Mouse (Mus musculus) limb, embryonic 12.5 days (tissue): Measurements from ENCODE around the gene Tomm34. TPM values are rescaled to one million over a fixed set of nuclear protein-coding genes. Genes with fewer than 3 reads are reported as not detected.

ENCODE experiments used
- ATAC-seq: fragments of 200-750 bp; cut with Nextera tagmentation; 2 replicates; pipeline ENCODE4 v1.8.0; 2017; ENCODE audit warnings: low read depth, moderate TSS enrichment; ENCODE audit not compliant: insufficient number of reproducible peaks, insufficient read depth, low FRiP score, low TSS enrichment
- H3K27ac ChIP-seq: fragments of 300-500 bp; sonication (generic); 2 replicates; pipeline ENCODE4 v1.5.1; 2016; ENCODE audit warnings: mild to moderate bottlenecking, moderate library complexity
- H3K27me3 ChIP-seq: fragments of 300-500 bp; sonication (generic); 2 replicates; pipeline ENCODE4 v1.6.1; 2016; ENCODE audit warnings: mild to moderate bottlenecking, moderate library complexity
- H3K36me3 ChIP-seq: fragments of 300-500 bp; sonication (generic); 2 replicates; pipeline ENCODE4 v1.6.1; 2016; ENCODE audit warnings: mild to moderate bottlenecking, moderate library complexity
- H3K4me1 ChIP-seq: fragments of 300-500 bp; sonication (generic); replicated peaks from 2 replicates; pipeline ENCODE4 v1.6.1; 2016
- H3K4me2 ChIP-seq: fragments of 300-500 bp; sonication (generic); 2 replicates; pipeline ENCODE4 v1.6.1; 2016; ENCODE audit warnings: mild to moderate bottlenecking, moderate library complexity
- H3K4me3 ChIP-seq: fragments of 300-500 bp; sonication (generic); replicated peaks from 2 replicates; pipeline ENCODE4 v1.5.1; 2016; ENCODE audit warnings: mild to moderate bottlenecking
- H3K9ac ChIP-seq: fragments of 300-500 bp; sonication (generic); replicated peaks from 2 replicates; pipeline ENCODE4 v1.6.1; 2016; ENCODE audit warnings: mild to moderate bottlenecking, moderate library complexity
- H3K9me3 ChIP-seq: fragments of 300-500 bp; sonication (generic); 2 replicates; pipeline ENCODE4 v1.6.1; 2016; ENCODE audit warnings: mild to moderate bottlenecking, moderate library complexity
- WGBS: fragments of 180-500 bp; shearing (Covaris S2); methylation state at CpG from one replicate; pipeline ENCODE4 v1.1.7; 2016; 5-methylcytosine and 5-hydroxymethylcytosine counted together
- polyA plus RNA-seq: library from polyadenylated mRNA; unstranded; fragments of >200 nt; fragmentation: Nextera tagmentation; extraction: Ambion mirVana; gene quantifications from 2 replicates; pipeline ENCODE4 v1.2.1, GENCODE M21; 2016

The Tomm34 gene
- polyA plus RNA-seq, 1 experiment from 2014 or later, result 53.6 TPM

DNA sequence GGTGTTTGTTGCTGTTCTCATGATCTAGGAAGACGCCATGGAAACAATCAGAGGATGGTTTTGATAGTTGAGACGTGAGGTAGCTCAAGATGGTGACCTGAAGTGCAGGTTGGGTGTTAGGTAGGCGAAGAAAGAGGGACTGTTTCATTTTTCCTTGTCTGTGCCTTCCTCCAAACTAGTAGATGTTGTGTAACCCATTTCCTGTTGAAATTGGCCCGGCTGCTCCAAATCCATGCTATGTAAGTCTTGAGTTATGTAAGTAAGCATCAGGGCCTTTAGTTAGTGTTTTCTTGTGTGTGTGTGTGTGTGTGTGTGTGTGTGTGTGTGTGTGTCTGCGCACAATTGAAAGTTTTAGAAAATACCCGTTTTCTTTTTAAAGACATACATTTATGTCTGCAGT is 61.7 kb downstream of the Tomm34 start:
- Histone ChIP-seq H3K4me1 (peaks cover 17% of the 10 kb centered on the region), H3K9ac (no peak overlapping the region), H3K4me2 (no peak overlapping the region), H3K36me3 (peaks cover 31% of the 10 kb centered on the region), H3K27me3 (no peaks in the 10 kb centered on the region), H3K4me3 (no peak overlapping the region), H3K27ac (no peak overlapping the region), H3K9me3 (no peaks in the 10 kb centered on the region)
- 91% methylated on average over 6 of the region's 6 CpGs for WGBS
- ATAC-seq, result no peak

DNA sequence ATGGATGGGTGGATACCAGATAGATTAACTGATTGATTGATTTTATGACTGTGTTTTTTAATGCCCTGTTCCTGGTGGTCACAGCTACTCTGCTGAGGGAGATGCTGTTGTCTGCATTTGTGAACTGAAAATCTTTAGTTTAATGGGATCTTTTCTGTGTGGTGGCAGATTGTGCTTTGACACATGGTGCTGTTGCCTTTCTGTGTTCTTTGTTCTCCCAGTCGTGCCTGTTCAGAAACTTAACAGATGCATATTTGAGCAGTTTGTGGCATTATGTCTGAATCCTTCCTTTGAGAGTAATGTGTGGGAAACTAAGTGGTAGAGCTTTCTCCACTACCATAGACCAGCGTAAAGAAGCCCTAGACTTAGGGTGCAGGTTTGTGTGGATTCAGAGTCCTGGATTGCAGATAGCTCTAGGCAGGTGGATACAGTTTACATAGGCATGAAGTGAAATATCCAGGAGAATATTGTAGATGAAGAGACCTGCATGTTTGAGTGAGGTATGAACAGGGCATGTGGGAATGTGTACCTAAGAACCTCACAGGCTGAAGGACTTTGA is 62.9 kb downstream of the Tomm34 start:
- H3K9me3 ChIP-seq, result no peaks in the 10 kb centered on the region
- no peak for ATAC-seq
- no peak overlapping the region for H3K9ac ChIP-seq
- no peak overlapping the region for H3K4me3 ChIP-seq
- H3K36me3 ChIP-seq, result peaks cover 19% of the 10 kb centered on the region
- H3K4me1 ChIP-seq, result peaks cover 17% of the 10 kb centered on the region
- no peaks in the 10 kb centered on the region for H3K27me3 ChIP-seq
- 88% methylated on average over 2 of the region's 2 CpGs for WGBS
- no peak overlapping the region for H3K27ac ChIP-seq
- no peak overlapping the region for H3K4me2 ChIP-seq

DNA sequence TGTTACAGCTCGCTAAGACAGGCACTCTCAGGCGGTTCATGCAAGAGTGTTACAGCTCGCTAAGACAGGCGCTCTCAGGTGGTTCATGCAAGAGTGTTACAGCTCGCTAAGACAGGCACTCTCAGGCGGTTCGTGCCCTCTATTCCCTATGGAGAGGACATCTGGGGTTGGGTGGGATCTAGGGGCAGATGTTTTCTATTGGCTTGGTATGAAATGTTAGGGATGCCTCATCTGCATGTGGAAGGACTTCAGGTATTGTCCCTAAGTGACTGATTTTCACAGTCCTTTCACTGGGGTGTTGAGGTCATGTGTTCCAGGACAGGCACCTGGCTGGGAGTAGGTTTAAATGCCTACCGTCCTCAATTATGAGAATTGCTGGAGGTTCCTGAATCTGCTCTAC is 63.4 kb downstream of the Tomm34 start:
- Histone ChIP-seq H3K4me3 (no peak overlapping the region), H3K36me3 (peaks cover 14% of the 10 kb centered on the region), H3K9ac (no peak overlapping the region), H3K9me3 (no peaks in the 10 kb centered on the region), H3K27me3 (no peaks in the 10 kb centered on the region), H3K4me1 (peaks cover 17% of the 10 kb centered on the region), H3K27ac (no peak overlapping the region), H3K4me2 (no peak overlapping the region)
- ATAC-seq, result no peak
- 85% methylated on average over 8 of the region's 8 CpGs for WGBS

DNA sequence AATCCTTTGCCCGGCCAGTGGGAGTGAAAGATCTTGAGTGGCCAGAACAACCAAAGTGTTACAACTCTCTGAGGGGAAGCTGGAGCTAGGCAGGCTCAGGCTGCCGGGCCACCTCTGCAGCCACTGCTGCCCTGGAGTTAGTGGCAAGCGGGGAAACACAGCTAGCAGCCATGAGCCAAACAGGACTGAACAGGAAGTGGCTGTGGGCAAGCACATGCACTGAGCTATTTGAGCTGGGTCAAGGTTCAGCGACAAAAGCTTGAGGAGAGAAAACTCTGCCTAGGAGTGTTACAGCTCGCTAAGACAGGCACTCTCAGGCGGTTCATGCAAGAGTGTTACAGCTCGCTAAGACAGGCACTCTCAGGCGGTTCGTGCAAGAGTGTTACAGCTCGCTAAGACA is 64.0 kb downstream of the Tomm34 start:
- 66% methylated on average over 10 of the region's 10 CpGs for WGBS
- peaks cover 17% of the 10 kb centered on the region for H3K4me1 ChIP-seq
- H3K27me3 ChIP-seq, result no peaks in the 10 kb centered on the region
- H3K4me2 ChIP-seq, result no peak overlapping the region
- H3K27ac ChIP-seq, result peak overlapping the region; percentile 59; the same call in 1 of the 2 replicates
- peaks cover 8% of the 10 kb centered on the region for H3K36me3 ChIP-seq
- no peak overlapping the region for H3K4me3 ChIP-seq
- no peaks in the 10 kb centered on the region for H3K9me3 ChIP-seq
- ATAC-seq, result no peak
- no peak overlapping the region for H3K9ac ChIP-seq

DNA sequence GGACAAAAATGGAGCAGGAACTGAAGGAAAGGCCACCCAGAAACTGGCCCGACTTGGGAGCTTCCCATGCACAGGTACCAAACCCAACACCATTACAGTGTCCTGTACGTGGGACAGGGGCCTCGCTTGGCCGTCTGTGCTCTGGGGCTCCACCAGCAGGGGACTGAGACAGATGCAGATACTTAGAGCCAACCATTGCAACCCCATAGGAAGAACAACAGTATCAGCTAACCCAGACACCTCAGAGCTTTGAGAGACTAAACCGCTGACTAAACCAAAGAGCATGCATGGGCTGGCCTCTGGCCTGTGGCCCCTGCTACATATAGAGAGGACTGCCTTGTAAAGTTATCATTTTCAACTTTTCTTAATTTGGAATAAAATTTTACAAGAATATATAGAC is 66.5 kb downstream of the Tomm34 start:
- Histone ChIP-seq H3K27ac (no peak overlapping the region), H3K36me3 (peaks cover 3% of the 10 kb centered on the region; the same call in 1 of the 2 replicates), H3K9me3 (no peaks in the 10 kb centered on the region), H3K27me3 (no peaks in the 10 kb centered on the region), H3K4me2 (no peak overlapping the region), H3K4me3 (no peak overlapping the region), H3K4me1 (peaks cover 21% of the 10 kb centered on the region), H3K9ac (no peak overlapping the region)
- 73% methylated on average over 5 of the region's 5 CpGs for WGBS
- ATAC-seq, result no peak

Other genes with a start within 250 kb of the Tomm34 start
- 0.23 TPM in 1 of 2 replicates, not detected in the other for gene Kcnk15, start 217.5 kb downstream of the Tomm34 start, polyA plus RNA-seq
- gene Rims4, start 152.5 kb downstream of the Tomm34 start, polyA plus RNA-seq, result 0.26 and 0.32 TPM in 2 replicates
- 315 and 333 TPM in 2 replicates for gene Ywhab, start 76.2 kb downstream of the Tomm34 start, polyA plus RNA-seq
- gene Pabpc1l, start 45.7 kb downstream of the Tomm34 start, polyA plus RNA-seq, result 3.1 and 3.7 TPM in 2 replicates
- 28.2 and 29.6 TPM in 2 replicates for gene Stk4, start 847 bp downstream of the Tomm34 start, polyA plus RNA-seq
- 1.1 and 1.3 TPM in 2 replicates for gene Kcns1, start 99.9 kb upstream of the Tomm34 start, polyA plus RNA-seq
- not detected in 2 replicates for gene Wfdc5, start 111.6 kb upstream of the Tomm34 start, polyA plus RNA-seq
- not detected in 2 replicates for gene Wfdc12, start 119.4 kb upstream of the Tomm34 start, polyA plus RNA-seq
- gene Wfdc15a, start 129.0 kb upstream of the Tomm34 start, polyA plus RNA-seq, result not detected in 2 replicates
- gene Wfdc15b, start 150.5 kb upstream of the Tomm34 start, polyA plus RNA-seq, result not detected in 2 replicates
- not detected in 2 replicates for gene Svs2, start 167.3 kb upstream of the Tomm34 start, polyA plus RNA-seq
- not detected in 2 replicates for gene Svs3b, start 185.5 kb upstream of the Tomm34 start, polyA plus RNA-seq
- not detected in 2 replicates for gene Svs4, start 207.3 kb upstream of the Tomm34 start, polyA plus RNA-seq
- not detected in 2 replicates for gene Svs3a, start 218.1 kb upstream of the Tomm34 start, polyA plus RNA-seq
- gene Svs6, start 245.6 kb upstream of the Tomm34 start, polyA plus RNA-seq, result not detected in 2 replicates